Comparison of ENCODE assay signal across 9 mouse cellular contexts in genomic region chr2:152413158-152413764, GRCm38 (mm10). TPM values are rescaled to one million over a fixed set of nuclear protein-coding genes. Genes with fewer than 3 reads are reported as not detected.
A peak's percentile ranks its signal among the peaks of the same experiment; 100 is the strongest.
DNase-seq lines count a peak whose midpoint lies in the region; ATAC-seq and TF ChIP-seq lines count a peak whose summit lies in the region.
"Had no signal": no experiment of that assay in that cellular context is flagged by ENCODE, and none has a peak within 500 bp of the region (broad histone marks: within the 10 kb centered on the region; RNA-seq: fewer than 3 reads in every experiment).

No protein-coding gene starts in this region.

- H3K9me3 ChIP-seq in hindbrain, embryonic 11.5 days (ENCODE audit: control insufficient read depth, low read length), result no peaks in the 10 kb centered on the region
- H3K9me3 ChIP-seq in stomach, embryonic 14.5 days (ENCODE audit: control insufficient read depth, low read depth, low read length), result no peaks in the 10 kb centered on the region

- no peak for ATAC-seq in hindbrain, embryonic 11.5 days (ENCODE audit: low FRiP score)
- ATAC-seq in stomach, embryonic 14.5 days (ENCODE audit: insufficient number of reproducible peaks, insufficient read depth, low FRiP score, low read depth), result no peak

- H3K79me2 ChIP-seq in liver, adult 2 months (ENCODE audit: control insufficient read depth, insufficient read depth, low read length), result no peaks in the 10 kb centered on the region

- H3K4me1 ChIP-seq in hindbrain, embryonic 11.5 days (replicated peaks; ENCODE audit: control insufficient read depth, insufficient read depth, low read length), result peaks cover 13% of the 10 kb centered on the region
- H3K4me1 ChIP-seq in liver, adult 2 months (ENCODE audit: control insufficient read depth, insufficient read depth, low read length), result no peaks in the 10 kb centered on the region
- H3K4me1 ChIP-seq in stomach, embryonic 14.5 days (ENCODE audit: control insufficient read depth, insufficient read depth, low read length), result peaks cover 31% of the 10 kb centered on the region

- H3K4me3 ChIP-seq in hindbrain, embryonic 11.5 days (ENCODE audit: low read depth, low read length), result peak overlapping the region; percentile 92
- peak overlapping the region; percentile 80; the same call in 1 of the 2 replicates for H3K4me3 ChIP-seq in liver, adult 2 months (ENCODE audit: insufficient read depth, low read depth, low read length)
- peak overlapping the region; percentile 85 for H3K4me3 ChIP-seq in stomach, embryonic 14.5 days (ENCODE audit: low read depth, low read length)

- H3K9ac ChIP-seq in hindbrain, embryonic 11.5 days (ENCODE audit: low read depth, low read length), result peak overlapping the region; percentile 99
- H3K9ac ChIP-seq in liver, adult 2 months (ENCODE audit: low read depth, low read length), result no peak overlapping the region
- H3K9ac ChIP-seq in stomach, embryonic 14.5 days (replicated peaks; ENCODE audit: low read depth, low read length), result peak overlapping the region; percentile 99

- no peak for TF ChIP-seq POLR2A in liver, adult 2 months (IDR thresholded peaks at IDR 0.05; ENCODE audit: extremely low read depth, insufficient read depth, low read length)

- H3K4me2 ChIP-seq in hindbrain, embryonic 11.5 days (replicated peaks; ENCODE audit: low read depth, low read length), result peak overlapping the region; percentile 91
- peak overlapping the region; percentile 92 for H3K4me2 ChIP-seq in stomach, embryonic 14.5 days (replicated peaks; ENCODE audit: low read depth, low read length)

- peak; percentile 55 for DNase-seq in adrenal gland, adult 2 months
- no peak for DNase-seq in adrenal gland, postnatal 4 days (ENCODE audit: low spot score in 2 of 2)
- peak; percentile 27 to 32 for DNase-seq in adrenal gland, postnatal 36 days
- DNase-seq in hindbrain, embryonic 11.5 days (ENCODE audit: low spot score), result peak; percentile 45
- no peak for DNase-seq in liver, adult 2 months (ENCODE audit: extremely low read depth, low read depth, low spot score)
- DNase-seq in ovary, postnatal 10 days (ENCODE audit: low spot score), result no peak
- no peak for DNase-seq in B cell, adult 2 months

- TF ChIP-seq CTCF in liver, adult 2 months (IDR thresholded peaks at IDR 0.05; ENCODE audit: low read depth, low read length), result no peak

- H3K27ac ChIP-seq in hindbrain, embryonic 11.5 days (ENCODE audit: low read depth, low read length), result peak overlapping the region; percentile 95
- no peak overlapping the region for H3K27ac ChIP-seq in liver, adult 2 months (replicated peaks; ENCODE audit: insufficient read depth, low read depth, low read length)
- H3K27ac ChIP-seq in stomach, embryonic 14.5 days (ENCODE audit: low read length), result peak overlapping the region; percentile 99

- WGBS in hindbrain, embryonic 11.5 days, result 1% methylated on average over 21 of the region's 21 CpGs
- 33% methylated on average over 21 of the region's 21 CpGs for WGBS in liver, adult 2 months
- under 1% methylated on average over 21 of the region's 21 CpGs for WGBS in stomach, embryonic 14.5 days

- no peaks in the 10 kb centered on the region for H3K36me3 ChIP-seq in hindbrain, embryonic 11.5 days (ENCODE audit: control insufficient read depth, insufficient read depth, low read length)
- no peaks in the 10 kb centered on the region for H3K36me3 ChIP-seq in liver, adult 2 months (ENCODE audit: control insufficient read depth, insufficient read depth, low read length)
- H3K36me3 ChIP-seq in stomach, embryonic 14.5 days (ENCODE audit: control insufficient read depth, insufficient read depth, low read length), result no peaks in the 10 kb centered on the region

- no peaks in the 10 kb centered on the region for H3K27me3 ChIP-seq in hindbrain, embryonic 11.5 days (ENCODE audit: control insufficient read depth, insufficient read depth, low read length)
- H3K27me3 ChIP-seq in liver, adult 2 months (ENCODE audit: control insufficient read depth, insufficient read depth, low read length), result peaks cover 4% of the 10 kb centered on the region; the same call in 1 of the 2 replicates
- H3K27me3 ChIP-seq in stomach, embryonic 14.5 days (ENCODE audit: control insufficient read depth, insufficient read depth, low read length), result no peaks in the 10 kb centered on the region

RNA-seq across cellular contexts. Expression of gene Zcchc3, which starts 1.6 kb away (rescaled TPM):
- 1 to 10 TPM; 5.4 to 7.8 TPM for total RNA-seq in adrenal gland, adult 2 months (2021)
- polyA plus RNA-seq in adrenal gland, adult 2 months (2012; rRNA removed), result 3.3 and 3.7 TPM in 2 replicates
- total RNA-seq in adrenal gland, postnatal 4 days (2021), result 10 to 100 TPM; 18.5 to 20.2 TPM
- total RNA-seq in adrenal gland, postnatal 36 days (2021), result 1 to 10 TPM; 6.8 to 8.7 TPM
- 42.9 and 45.9 TPM in 2 replicates for polyA plus RNA-seq in hindbrain, embryonic 11.5 days (2014; fragmentation: Nextera tagmentation; extraction: Ambion mirVana)
- 0.37 and 0.47 TPM in 2 replicates for total RNA-seq in liver, adult 2 months (2014; rRNA removed)
- 0.40 and 0.44 TPM in 2 replicates for polyA plus RNA-seq in liver, adult 2 months (2012; rRNA removed)
- polyA plus RNA-seq in stomach, embryonic 14.5 days (2014; fragmentation: Nextera tagmentation; extraction: Ambion mirVana), result 41.0 and 43.5 TPM in 2 replicates

RNA-seq across cellular contexts. Expression of gene 6820408C15Rik, which starts 2.1 kb away (rescaled TPM):
- under 1 TPM; 0.32 to 0.35 TPM for total RNA-seq in adrenal gland, adult 2 months (2021)
- polyA plus RNA-seq in adrenal gland, adult 2 months (2012; rRNA removed), result 0.07 and 0.13 TPM in 2 replicates
- total RNA-seq in adrenal gland, postnatal 4 days (2021), result under 1 TPM; 0.37 to 0.56 TPM
- under 1 TPM; 0.17 to 0.26 TPM for total RNA-seq in adrenal gland, postnatal 36 days (2021)
- 2.9 and 3.8 TPM in 2 replicates for polyA plus RNA-seq in hindbrain, embryonic 11.5 days (2014; fragmentation: Nextera tagmentation; extraction: Ambion mirVana)
- not detected in 2 replicates for total RNA-seq in liver, adult 2 months (2014; rRNA removed)
- polyA plus RNA-seq in liver, adult 2 months (2012; rRNA removed), result not detected in 2 replicates
- polyA plus RNA-seq in stomach, embryonic 14.5 days (2014; fragmentation: Nextera tagmentation; extraction: Ambion mirVana), result 0.33 and 0.69 TPM in 2 replicates
- total RNA-seq: common myeloid progenitor, adult 5-6 weeks had no signal

RNA-seq across cellular contexts. Expression of gene Sox12, which starts 15.4 kb away (rescaled TPM):
- 10 to 100 TPM in 1 of 2 experiments, 1 to 10 TPM in 1; 6.2 to 11.0 TPM for total RNA-seq in adrenal gland, adult 2 months (2021)
- 13.7 and 15.9 TPM in 2 replicates for polyA plus RNA-seq in adrenal gland, adult 2 months (2012; rRNA removed)
- total RNA-seq in adrenal gland, postnatal 4 days (2021), result 10 to 100 TPM; 50.9 to 51.1 TPM
- 10 to 100 TPM in 1 of 2 experiments, 1 to 10 TPM in 1; 8.3 to 12.9 TPM for total RNA-seq in adrenal gland, postnatal 36 days (2021)
- polyA plus RNA-seq in hindbrain, embryonic 11.5 days (2014; fragmentation: Nextera tagmentation; extraction: Ambion mirVana), result 18.6 and 20.7 TPM in 2 replicates
- 0.18 and 0.40 TPM in 2 replicates for total RNA-seq in liver, adult 2 months (2014; rRNA removed)
- polyA plus RNA-seq in liver, adult 2 months (2012; rRNA removed), result 1.7 and 1.9 TPM in 2 replicates
- 13.6 and 15.7 TPM in 2 replicates for polyA plus RNA-seq in stomach, embryonic 14.5 days (2014; fragmentation: Nextera tagmentation; extraction: Ambion mirVana)

RNA-seq across cellular contexts. Expression of gene Nrsn2, which starts 36.8 kb away (rescaled TPM):
- 1 to 10 TPM; 3.9 to 5.0 TPM for total RNA-seq in adrenal gland, adult 2 months (2021)
- 7.4 and 8.4 TPM in 2 replicates for polyA plus RNA-seq in adrenal gland, adult 2 months (2012; rRNA removed)
- 1 to 10 TPM; 4.4 to 4.5 TPM for total RNA-seq in adrenal gland, postnatal 4 days (2021)
- 1 to 10 TPM; 2.3 to 2.5 TPM for total RNA-seq in adrenal gland, postnatal 36 days (2021)
- polyA plus RNA-seq in hindbrain, embryonic 11.5 days (2014; fragmentation: Nextera tagmentation; extraction: Ambion mirVana), result 8.2 and 8.5 TPM in 2 replicates
- not detected in 2 replicates for total RNA-seq in liver, adult 2 months (2014; rRNA removed)
- polyA plus RNA-seq in liver, adult 2 months (2012; rRNA removed), result not detected in 2 replicates
- polyA plus RNA-seq in stomach, embryonic 14.5 days (2014; fragmentation: Nextera tagmentation; extraction: Ambion mirVana), result 2.2 and 3.8 TPM in 2 replicates
- total RNA-seq: common myeloid progenitor, adult 5-6 weeks had no signal

RNA-seq across cellular contexts. Expression of gene Defb23, which starts 51.2 kb away (rescaled TPM):
- total RNA-seq in adrenal gland, adult 2 months (2021), result not detected
- not detected in 2 replicates for polyA plus RNA-seq in adrenal gland, adult 2 months (2012; rRNA removed)
- not detected for total RNA-seq in adrenal gland, postnatal 4 days (2021)
- total RNA-seq in adrenal gland, postnatal 36 days (2021), result not detected
- polyA plus RNA-seq in hindbrain, embryonic 11.5 days (2014; fragmentation: Nextera tagmentation; extraction: Ambion mirVana), result not detected in 2 replicates
- total RNA-seq in liver, adult 2 months (2014; rRNA removed), result not detected in 2 replicates
- not detected in 2 replicates for polyA plus RNA-seq in liver, adult 2 months (2012; rRNA removed)
- not detected in 2 replicates for polyA plus RNA-seq in stomach, embryonic 14.5 days (2014; fragmentation: Nextera tagmentation; extraction: Ambion mirVana)
- total RNA-seq: common myeloid progenitor, adult 5-6 weeks had no signal

Comparison
In these comparisons a context has a peak if more than half of its experiments do, and no peak if none do; other contexts are left out.
1. DNase-seq: peak in adrenal gland, adult 2 months (single experiment), adrenal gland, postnatal 36 days (2 of 2) and hindbrain, embryonic 11.5 days (single experiment); none in adrenal gland, postnatal 4 days (0 of 2), liver, adult 2 months (single experiment), ovary, postnatal 10 days (single experiment) and B cell, adult 2 months (0 of 2).
2. Peak in every context shown above with its lines, with median percentiles within 50 percentile points of each other: H3K4me3 ChIP-seq.